In the genomic region with DNA sequence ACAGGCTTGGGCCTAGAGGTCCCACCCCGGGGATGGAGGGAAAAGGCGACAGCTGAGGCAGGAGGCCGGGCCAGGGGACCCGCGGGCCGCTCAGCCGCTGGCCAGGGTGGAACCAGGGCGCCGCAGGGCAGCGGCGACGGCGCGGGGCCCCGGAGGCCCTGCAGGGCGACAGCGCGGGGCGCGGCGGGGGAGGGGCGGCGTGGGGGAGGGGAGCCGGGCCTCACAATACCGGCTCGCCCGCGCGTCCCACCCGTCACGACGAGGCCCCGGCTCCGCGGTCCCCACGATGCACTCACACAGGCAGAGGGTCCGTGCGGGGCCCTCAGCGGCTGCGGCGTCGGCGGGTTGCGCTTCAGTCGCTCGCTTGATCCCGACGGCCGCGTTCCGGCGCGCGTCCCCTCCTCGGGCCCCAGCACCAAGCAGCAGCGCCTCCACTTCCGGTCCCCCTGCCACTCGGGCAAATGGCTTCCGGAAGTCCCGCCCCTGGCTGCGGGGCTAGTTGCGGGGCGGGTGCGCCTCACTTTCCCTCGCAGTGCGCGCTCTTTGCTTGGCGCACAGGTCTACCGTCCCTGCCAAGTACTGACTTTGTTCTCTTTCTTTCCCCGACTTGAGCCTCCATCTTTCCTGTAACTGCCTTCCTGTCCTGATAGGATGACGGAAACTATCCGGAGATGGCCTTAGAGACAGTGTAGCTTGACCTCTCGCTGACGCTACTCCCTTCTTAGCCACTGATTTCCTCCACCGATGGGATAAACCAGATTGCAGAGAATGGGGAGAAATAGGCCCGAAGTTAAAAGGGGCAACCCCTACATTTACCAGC, we compare ENCODE assay signal across 7 mouse cellular contexts. TPM values are rescaled to one million over a fixed set of nuclear protein-coding genes. Genes with fewer than 3 reads are reported as not detected.
A peak's percentile ranks its signal among the peaks of the same experiment; 100 is the strongest.
DNase-seq lines count a peak whose midpoint lies in the region; ATAC-seq lines count a peak whose summit lies in the region.

No protein-coding gene starts in this region.

- H3K27ac ChIP-seq in intestine, embryonic 15.5 days: peak overlapping the region; percentile 93
- H3K27ac ChIP-seq in midbrain, embryonic 10.5 days (replicated peaks): peak overlapping the region; percentile 100

- intact Hi-C loops in left cerebral cortex, postnatal 25 days (cut with DNase I): no loop called here

- ATAC-seq in intestine, embryonic 15.5 days: peak; percentile 96

- H3K27me3 ChIP-seq in intestine, embryonic 15.5 days (replicated peaks): no peaks in the 10 kb centered on the region
- H3K27me3 ChIP-seq in midbrain, embryonic 10.5 days (ENCODE audit: low read depth, poor library complexity, severe bottlenecking): no peaks in the 10 kb centered on the region

- peaks cover 15% of the 10 kb centered on the region for H3K4me1 ChIP-seq in intestine, embryonic 15.5 days (replicated peaks)
- peaks cover 43% of the 10 kb centered on the region for H3K4me1 ChIP-seq in midbrain, embryonic 10.5 days

- peak overlapping the region; percentile 97 for H3K4me3 ChIP-seq in intestine, embryonic 15.5 days (replicated peaks)
- H3K4me3 ChIP-seq in midbrain, embryonic 10.5 days: peak overlapping the region; percentile 97

- H3K36me3 ChIP-seq in intestine, embryonic 15.5 days: 0 out of 2 replicates have a peak, but pooled peaks cover 3% of the 10 kb centered on the region
- peaks cover 23% of the 10 kb centered on the region for H3K36me3 ChIP-seq in midbrain, embryonic 10.5 days

- WGBS in intestine, embryonic 15.5 days: under 1% methylated on average over 69 of the region's 76 CpGs
- WGBS in midbrain, embryonic 10.5 days: under 1% methylated on average over 73 of the region's 76 CpGs

- peak; percentile 92 to 97 for DNase-seq in adrenal gland, adult (ENCODE audit: inconsistent age in 2 of 2, low spot score in 1 of 2)
- DNase-seq in embryo, embryonic 10.5 days (ENCODE audit: low spot score): peak; percentile 96
- DNase-seq in gastrocnemius, postnatal 25 days: peak; percentile 87
- DNase-seq in left cerebral cortex, postnatal 25 days (ENCODE audit: low spot score in 2 of 2): peak; percentile 91 to 92
- peak; percentile 95 for DNase-seq in midbrain, embryonic 10.5 days (ENCODE audit: low spot score)
- DNase-seq in right cerebral cortex, postnatal 4 days: peak; percentile 93

- H3K9me3 ChIP-seq in intestine, embryonic 15.5 days: no peaks in the 10 kb centered on the region
- H3K9me3 ChIP-seq in midbrain, embryonic 10.5 days (replicated peaks): no peaks in the 10 kb centered on the region

- peak overlapping the region; percentile 96 for H3K9ac ChIP-seq in intestine, embryonic 15.5 days

- peak overlapping the region; percentile 83 for H3K4me2 ChIP-seq in intestine, embryonic 15.5 days (replicated peaks)

RNA-seq across cellular contexts. Expression of gene Pafah1b2, which starts 27.9 kb away (rescaled TPM):
- total RNA-seq in gastrocnemius, postnatal 25 days (2021): 10 to 100 TPM; 27.8 to 32.2 TPM
- polyA plus RNA-seq in intestine, embryonic 15.5 days (2015; fragmentation: Nextera tagmentation; extraction: Ambion mirVana): 137 and 141 TPM in 2 replicates
- total RNA-seq in left cerebral cortex, postnatal 25 days (2021): 100 to 1,000 TPM; 203 to 206 TPM
- 276 and 298 TPM in 2 replicates for polyA plus RNA-seq in midbrain, embryonic 10.5 days (2016; fragmentation: Nextera tagmentation; extraction: Ambion mirVana)

RNA-seq across cellular contexts. Expression of gene Sik3, which starts 28.0 kb away (rescaled TPM):
- 10 to 100 TPM; 34.7 to 38.9 TPM for total RNA-seq in gastrocnemius, postnatal 25 days (2021)
- polyA plus RNA-seq in intestine, embryonic 15.5 days (2015; fragmentation: Nextera tagmentation; extraction: Ambion mirVana): 12.4 and 13.2 TPM in 2 replicates
- total RNA-seq in left cerebral cortex, postnatal 25 days (2021): 100 to 1,000 TPM; 114 to 121 TPM
- 3.9 and 4.5 TPM in 2 replicates for polyA plus RNA-seq in midbrain, embryonic 10.5 days (2016; fragmentation: Nextera tagmentation; extraction: Ambion mirVana)

RNA-seq across cellular contexts. Expression of gene Sidt2, which starts 29.6 kb away (rescaled TPM):
- total RNA-seq in gastrocnemius, postnatal 25 days (2021): 10 to 100 TPM; 67.9 to 70.2 TPM
- 36.3 and 39.6 TPM in 2 replicates for polyA plus RNA-seq in intestine, embryonic 15.5 days (2015; fragmentation: Nextera tagmentation; extraction: Ambion mirVana)
- total RNA-seq in left cerebral cortex, postnatal 25 days (2021): 10 to 100 TPM; 85.2 to 91.7 TPM
- 23.7 and 27.3 TPM in 2 replicates for polyA plus RNA-seq in midbrain, embryonic 10.5 days (2016; fragmentation: Nextera tagmentation; extraction: Ambion mirVana)

RNA-seq across cellular contexts. Expression of gene Tagln, which starts 48.8 kb away (rescaled TPM):
- 100 to 1,000 TPM in 1 of 2 experiments, 10 to 100 TPM in 1; 37.7 to 102 TPM for total RNA-seq in gastrocnemius, postnatal 25 days (2021)
- 304 and 345 TPM in 2 replicates for polyA plus RNA-seq in intestine, embryonic 15.5 days (2015; fragmentation: Nextera tagmentation; extraction: Ambion mirVana)
- 10 to 100 TPM in 1 of 2 experiments, 1 to 10 TPM in 1; 9.3 to 12.7 TPM for total RNA-seq in left cerebral cortex, postnatal 25 days (2021)
- 25.5 and 28.8 TPM in 2 replicates for polyA plus RNA-seq in midbrain, embryonic 10.5 days (2016; fragmentation: Nextera tagmentation; extraction: Ambion mirVana)

Comparison
In these comparisons a context has a peak if more than half of its experiments do, and no peak if none do; other contexts are left out.
1. Peak in every context shown above with its lines: DNase-seq, ATAC-seq, H3K4me3 ChIP-seq and H3K27ac ChIP-seq.
2. RNA of gene Pafah1b2, which starts 27.9 kb away (total RNA-seq): 203 to 206 TPM in left cerebral cortex, postnatal 25 days; 27.8 to 32.2 TPM in gastrocnemius, postnatal 25 days; every median in the first group is over 4 times any median in the second.